ENCODE assay signal across 23 mouse cellular contexts in genomic region chr2:42526881-42527280, GRCm38 (mm10).
DNase-seq lines count a peak whose midpoint lies in the region; ATAC-seq and TF ChIP-seq lines count a peak whose summit lies in the region.
"Had no signal": no experiment of that assay in that cellular context is flagged by ENCODE, and none has a peak within 500 bp of the region (broad histone marks: within the 10 kb centered on the region; RNA-seq: fewer than 3 reads in every experiment).

No protein-coding gene starts in this region.

- TF ChIP-seq CTCF in layer of hippocampus, adult 2 months (conservative IDR thresholded peaks at IDR 0.05) = no peak

- H3K27ac ChIP-seq in layer of hippocampus, adult 2 months = 0 out of 2 replicates have a peak overlapping the region, but pooled peaks have one; percentile 5
- H3K27ac ChIP-seq: embryonic facial prominence, embryonic 13.5 days; embryonic facial prominence, embryonic 15.5 days; forebrain, embryonic 10.5 days; forebrain, embryonic 12.5 days had no signal

- no peak for DNase-seq in frontal cortex, postnatal 36 days (ENCODE audit: low spot score in 2 of 2)
- DNase-seq in layer of hippocampus, adult 2 months (ENCODE audit: low spot score in 2 of 2) = no peak
- DNase-seq in layer of hippocampus, postnatal 10 days (ENCODE audit: low spot score in 2 of 2) = no peak
- DNase-seq in brain, adult 2 months (ENCODE audit: low read depth, low spot score) = peak; percentile 63
- no peak for DNase-seq in adrenal gland, adult 18-20 months (ENCODE audit: low spot score in 2 of 2)
- DNase-seq: adrenal gland, adult 8-10 months; adrenal gland, postnatal 14 days; adrenal gland, postnatal 36 days; cerebellum, adult 11 months; cerebellum, adult 18-20 months; cerebellum, adult 8-10 months; cerebellum, adult 9-11 months; cerebellum, postnatal 14 days; cerebellum, postnatal 36 days; embryo, embryonic 11 days had no signal

- peak; percentile 82 for ATAC-seq in frontal cortex, adult (ENCODE audit: low TSS enrichment)
- ATAC-seq: forebrain, embryonic 14.5 days; forebrain, embryonic 16.5 days had no signal

- no peak overlapping the region for H3K4me3 ChIP-seq in layer of hippocampus, adult 2 months
- H3K4me3 ChIP-seq: embryonic facial prominence, embryonic 13.5 days; embryonic facial prominence, embryonic 15.5 days; erythroblast, embryonic 14.5 days; forebrain, embryonic 10.5 days; forebrain, embryonic 12.5 days had no signal
